Mouse (Mus musculus) C2C12 (cell line): ENCODE measurements around the gene Prkce. TPM values are rescaled to one million over a fixed set of nuclear protein-coding genes. Genes with fewer than 3 reads are reported as not detected.

Experiments used
- H3K27me3 ChIP-seq: one replicate; pipeline ENCODE4 v1.6.1; 2011; ENCODE audit not compliant: control insufficient read depth, insufficient read depth, insufficient read length
- H3K36me3 ChIP-seq: one replicate; pipeline ENCODE4 v1.6.1; 2011; ENCODE audit not compliant: control insufficient read depth, insufficient read depth
- H3K4me3 ChIP-seq: one replicate; pipeline ENCODE4 v1.5.1; 2011; ENCODE audit warnings: mild to moderate bottlenecking, control low read depth; ENCODE audit not compliant: poor library complexity, insufficient read depth, severe bottlenecking
- H3K79me2 ChIP-seq: one replicate; pipeline ENCODE4 v1.6.1; 2011; ENCODE audit not compliant: control insufficient read depth, insufficient read depth
- H3K79me3 ChIP-seq: one replicate; pipeline ENCODE4 v1.6.1; 2011; ENCODE audit warnings: low read depth, control low read depth
- H3ac ChIP-seq: one replicate; pipeline ENCODE3; 2011; ENCODE audit warnings: low read depth; ENCODE audit not compliant: control insufficient read depth, insufficient read length
- CEBPB ChIP-seq: IDR thresholded peaks from one replicate; pipeline ENCODE4 v1.6.1; 2011; ENCODE audit warnings: low read depth, mild to moderate bottlenecking, control low read depth, moderate library complexity
- CTCF ChIP-seq: IDR thresholded peaks from one replicate; pipeline ENCODE4 v1.5.1; 2011; ENCODE audit not compliant: control insufficient read depth, insufficient read depth, insufficient read length
- FOSL1 ChIP-seq: IDR thresholded peaks from one replicate; pipeline ENCODE4 v1.8.0; 2011; ENCODE audit warnings: mild to moderate bottlenecking, low read length; ENCODE audit not compliant: poor library complexity, insufficient read depth, severe bottlenecking
- MAX ChIP-seq: IDR thresholded peaks from one replicate; pipeline ENCODE4 v1.6.1; 2011; ENCODE audit warnings: mild to moderate bottlenecking, control low read depth
- MYOD1 ChIP-seq: IDR thresholded peaks from one replicate; pipeline ENCODE4 v1.6.1; 2011; ENCODE audit warnings: low read depth; ENCODE audit not compliant: control insufficient read depth, insufficient read length
- MYOG ChIP-seq: IDR thresholded peaks from one replicate; pipeline ENCODE4 v1.6.1; 2011; ENCODE audit not compliant: control insufficient read depth, insufficient read length; ENCODE audit errors: extremely low read depth
- USF1 ChIP-seq: IDR thresholded peaks from one replicate; pipeline ENCODE4 v1.6.1; 2011; ENCODE audit warnings: low read depth, mild to moderate bottlenecking, control low read depth, moderate library complexity
- long read RNA-seq, 2 experiments: library from polyadenylated mRNA; unstranded; transcript quantifications; one replicate each; pipeline ENCODE4 v2.0.0; 2019 to 2020
- polyA plus RNA-seq: library from polyadenylated mRNA; unstranded; fragments of >200 nt; fragmentation: generic; extraction: Trizol; gene quantifications from one replicate; pipeline ENCODE4 v1.2.1, GENCODE M21; 2012; ENCODE audit warnings: missing spikeins

Gene Prkce
- 1.4 TPM for polyA plus RNA-seq
- long read RNA-seq, experiment 1, partial matches to known transcripts = 0 of 1 reads
- long read RNA-seq, experiment 1, other reads (novel, unspliced or antisense) = 1 of 1 reads
- long read RNA-seq, experiment 2, full-length matches to known transcripts = 1 of 1 reads
- long read RNA-seq, experiment 2, partial matches to known transcripts = 0 of 1 reads
- long read RNA-seq, experiment 2, other reads (novel, unspliced or antisense) = 0 of 1 reads

- Histone ChIP-seq H3K36me3 (no peaks in the 10 kb centered on the region), H3K4me3 (peak within 1 kb of the TSS; percentile 64), H3K79me2 (no peaks in the 10 kb centered on the region), H3ac (peak within 1 kb of the TSS; percentile 80), H3K27me3 (no peaks in the 10 kb centered on the region), H3K79me3 (no peaks in the 10 kb centered on the region)
- TF ChIP-seq MAX (peak; percentile 67), CEBPB (no peak), FOSL1 (no peak)
Measured at GRCm38 (mm10) chr17:86167320-86168230, at the start of gene Prkce. Gene Prkce (plus strand): TSS chr17:86167785.

GRCm38 (mm10) chr17:86123146-86123545 is 44.4 kb upstream of the Prkce start:
- H3K79me3 ChIP-seq = no peaks in the 10 kb centered on the region
- H3K79me2 ChIP-seq = no peaks in the 10 kb centered on the region
- no peak overlapping the region for H3K4me3 ChIP-seq
- H3K36me3 ChIP-seq = peaks cover 40% of the 10 kb centered on the region
- TF ChIP-seq CTCF (no peak), FOSL1 (no peak), MYOG (no peak), MYOD1 (no peak), MAX (no peak), CEBPB (no peak)
- H3K27me3 ChIP-seq = no peaks in the 10 kb centered on the region
- no peak overlapping the region for H3ac ChIP-seq

- no peak for TF ChIP-seq FOSL1
- TF ChIP-seq MYOG = no peak
- TF ChIP-seq MYOD1 = no peak
- TF ChIP-seq MAX = no peak
- TF ChIP-seq USF1 = no peak
- TF ChIP-seq CEBPB = no peak
- no peak for TF ChIP-seq CTCF
- Histone ChIP-seq H3K27me3 (no peaks in the 10 kb centered on the region), H3K4me3 (no peak overlapping the region), H3K79me3 (no peaks in the 10 kb centered on the region), H3ac (no peak overlapping the region), H3K36me3 (peaks cover 45% of the 10 kb centered on the region), H3K79me2 (no peaks in the 10 kb centered on the region)
Measured at GRCm38 (mm10) chr17:86125908-86126307, 41.7 kb upstream of the Prkce start.

- Histone ChIP-seq H3K27me3 (no peaks in the 10 kb centered on the region), H3ac (no peak overlapping the region), H3K4me3 (no peak overlapping the region), H3K79me3 (peaks cover 2% of the 10 kb centered on the region), H3K36me3 (peaks cover 40% of the 10 kb centered on the region), H3K79me2 (no peaks in the 10 kb centered on the region)
- no peak for TF ChIP-seq MAX
- TF ChIP-seq MYOG = no peak
- no peak for TF ChIP-seq MYOD1
- TF ChIP-seq FOSL1 = no peak
- no peak for TF ChIP-seq CTCF
- TF ChIP-seq USF1 = no peak
Measured at GRCm38 (mm10) chr17:86128198-86128597, 39.4 kb upstream of the Prkce start.

GRCm38 (mm10) chr17:86132534-86132933 is 35.1 kb upstream of the Prkce start:
- H3K4me3 ChIP-seq = no peak overlapping the region
- TF ChIP-seq MAX (no peak), FOSL1 (no peak), MYOD1 (no peak), CEBPB (no peak), USF1 (no peak), CTCF (no peak), MYOG (no peak)
- peaks cover 62% of the 10 kb centered on the region for H3K36me3 ChIP-seq
- H3ac ChIP-seq = no peak overlapping the region
- H3K79me3 ChIP-seq = peaks cover 4% of the 10 kb centered on the region
- no peaks in the 10 kb centered on the region for H3K27me3 ChIP-seq
- peaks cover 7% of the 10 kb centered on the region for H3K79me2 ChIP-seq

- Histone ChIP-seq H3K79me2 (peaks cover 7% of the 10 kb centered on the region), H3K36me3 (peaks cover 65% of the 10 kb centered on the region)
Measured at GRCm38 (mm10) chr17:86134461-86134860, 33.1 kb upstream of the Prkce start.

More at GRCm38 (mm10) chr17:86134461-86134860, 33.1 kb upstream of the Prkce start:
- H3K4me3 ChIP-seq = no peak overlapping the region
- H3K79me3 ChIP-seq = peaks cover 4% of the 10 kb centered on the region
- H3ac ChIP-seq = no peak overlapping the region
- TF ChIP-seq USF1 = no peak
- TF ChIP-seq MYOD1 = no peak
- no peak for TF ChIP-seq CEBPB
- TF ChIP-seq MAX = no peak
- no peak for TF ChIP-seq FOSL1
- TF ChIP-seq CTCF = no peak
- TF ChIP-seq MYOG = no peak
- H3K27me3 ChIP-seq = no peaks in the 10 kb centered on the region
